In genomic region chr2:18229279-18229678, GRCm38 (mm10) we compare ENCODE assay signal across 11 mouse cellular contexts.
A peak's percentile ranks its signal among the peaks of the same experiment; 100 is the strongest.
DNase-seq lines count a peak whose midpoint lies in the region; ATAC-seq lines count a peak whose summit lies in the region.
"Had no signal": no experiment of that assay in that cellular context is flagged by ENCODE, and none has a peak within 500 bp of the region (broad histone marks: within the 10 kb centered on the region; RNA-seq: fewer than 3 reads in every experiment).

No protein-coding gene starts in this region.

- no peak overlapping the region for H3K4me3 ChIP-seq in heart, embryonic 12.5 days
- H3K4me3 ChIP-seq in limb, embryonic 10.5 days: no peak overlapping the region
- H3K4me3 ChIP-seq: embryonic facial prominence, embryonic 15.5 days; liver, embryonic 13.5 days had no signal

- DNase-seq in heart, adult 18-20 months: peak; percentile 34 to 51
- DNase-seq in embryo, embryonic 10.5 days (ENCODE audit: low spot score): peak; percentile 76
- DNase-seq in heart, postnatal 4 days: peak; percentile 57
- DNase-seq in limb, embryonic 10.5 days (ENCODE audit: low spot score): no peak
- DNase-seq in natural killer cell, adult 2 months (ENCODE audit: low spot score in 2 of 2): no peak
- no peak for DNase-seq in layer of hippocampus, adult 18-20 months (ENCODE audit: low spot score in 2 of 2)
- DNase-seq: cerebellum, adult 11 months; liver, embryonic 13.5 days had no signal

- no peaks in the 10 kb centered on the region for H3K9me3 ChIP-seq in heart, embryonic 12.5 days (replicated peaks)
- H3K9me3 ChIP-seq in limb, embryonic 10.5 days (replicated peaks): no peaks in the 10 kb centered on the region
- H3K9me3 ChIP-seq: embryonic facial prominence, embryonic 15.5 days; liver, embryonic 13.5 days had no signal

- no peak overlapping the region for H3K4me2 ChIP-seq in heart, embryonic 12.5 days
- H3K4me2 ChIP-seq: embryonic facial prominence, embryonic 15.5 days; liver, embryonic 13.5 days had no signal

- no peak overlapping the region for H3K27ac ChIP-seq in heart, embryonic 12.5 days (ENCODE audit: poor library complexity, severe bottlenecking)
- peak overlapping the region; percentile 53 for H3K27ac ChIP-seq in limb, embryonic 10.5 days
- H3K27ac ChIP-seq: embryonic facial prominence, embryonic 15.5 days; liver, embryonic 13.5 days had no signal

- no peak for ATAC-seq in heart, embryonic 12.5 days (ENCODE audit: insufficient number of reproducible peaks, low FRiP score)

- WGBS in heart, embryonic 12.5 days: 35% methylated on average over 2 of the region's 2 CpGs
- 0% methylated on average over 2 of the region's 2 CpGs for WGBS in limb, embryonic 10.5 days

- H3K36me3 ChIP-seq in heart, embryonic 12.5 days: peaks cover 3% of the 10 kb centered on the region; the same call in 1 of the 2 replicates
- no peaks in the 10 kb centered on the region for H3K36me3 ChIP-seq in limb, embryonic 10.5 days
- H3K36me3 ChIP-seq: embryonic facial prominence, embryonic 15.5 days; liver, embryonic 13.5 days had no signal

- H3K4me1 ChIP-seq in heart, embryonic 12.5 days (replicated peaks): peaks cover 10% of the 10 kb centered on the region
- peaks cover 40% of the 10 kb centered on the region for H3K4me1 ChIP-seq in limb, embryonic 10.5 days
- H3K4me1 ChIP-seq: embryonic facial prominence, embryonic 15.5 days; liver, embryonic 13.5 days had no signal

- no peaks in the 10 kb centered on the region for H3K27me3 ChIP-seq in heart, embryonic 12.5 days (replicated peaks)
- no peaks in the 10 kb centered on the region for H3K27me3 ChIP-seq in limb, embryonic 10.5 days (ENCODE audit: low read depth, poor library complexity, severe bottlenecking)
- H3K27me3 ChIP-seq: CH12.LX; embryonic facial prominence, embryonic 15.5 days; liver, embryonic 13.5 days had no signal

- no peak overlapping the region for H3K9ac ChIP-seq in heart, embryonic 12.5 days
- H3K9ac ChIP-seq: embryonic facial prominence, embryonic 15.5 days; liver, embryonic 13.5 days had no signal

Comparison
In these comparisons a context has a peak if more than half of its experiments do, and no peak if none do; other contexts are left out.
1. DNase-seq: peak in heart, adult 18-20 months (2 of 2), embryo, embryonic 10.5 days (single experiment) and heart, postnatal 4 days (single experiment); none in limb, embryonic 10.5 days (single experiment), natural killer cell, adult 2 months (0 of 2) and layer of hippocampus, adult 18-20 months (0 of 2).